ENCODE assay signal across 20 mouse cellular contexts in the genomic region with DNA sequence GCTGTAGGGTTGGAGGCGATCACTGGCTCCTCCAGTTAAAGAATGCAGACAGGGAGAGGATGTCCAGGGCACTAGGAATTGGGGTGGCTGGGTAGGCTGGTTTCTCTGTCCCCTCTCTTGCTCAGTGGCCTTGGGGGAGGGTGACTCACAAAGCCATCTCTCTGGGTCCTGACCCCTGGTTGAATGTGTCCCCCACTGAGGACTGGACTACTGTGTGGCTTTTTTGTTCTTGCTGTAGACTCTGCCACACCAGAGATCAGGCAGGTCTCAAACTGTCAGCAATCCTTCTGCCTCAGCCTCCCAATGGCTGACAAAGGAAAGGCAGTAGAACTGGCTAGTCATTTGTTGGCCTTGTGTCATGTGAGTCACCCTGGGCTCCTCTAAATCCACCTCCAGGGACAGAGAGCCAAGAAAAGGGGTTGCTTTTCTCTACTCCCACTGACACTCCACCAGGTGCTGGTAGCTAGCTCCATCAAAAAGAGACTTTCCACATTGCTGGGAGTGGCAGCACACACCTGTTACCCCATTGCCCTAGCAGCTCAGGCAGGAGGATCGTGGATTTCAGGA. TPM values are rescaled to one million over a fixed set of nuclear protein-coding genes. Genes with fewer than 3 reads are reported as not detected.
DNase-seq lines count a peak whose midpoint lies in the region; ATAC-seq lines count a peak whose summit lies in the region.
"Had no signal": no experiment of that assay in that cellular context is flagged by ENCODE, and none has a peak within 500 bp of the region (broad histone marks: within the 10 kb centered on the region; RNA-seq: fewer than 3 reads in every experiment).

No protein-coding gene starts in this region.

- peaks cover 58% of the 10 kb centered on the region for H3K27me3 ChIP-seq in heart, embryonic 14.5 days (ENCODE audit: control insufficient read depth, insufficient read depth, low read length)

- WGBS in heart, embryonic 14.5 days, result 63% methylated on average over 2 of the region's 2 CpGs

- peak overlapping the region; percentile 54 to 62 for H3K27ac ChIP-seq in heart, embryonic 14.5 days (replicated peaks in 1 of 2; ENCODE audit: control insufficient read depth in 1 of 2, insufficient read depth in 1 of 2, low read depth in 2 of 2, low read length in 2 of 2)
- H3K27ac ChIP-seq: embryonic facial prominence, embryonic 13.5 days; hindbrain, embryonic 14.5 days; intestine, embryonic 15.5 days; liver, embryonic 12.5 days; midbrain, embryonic 12.5 days; stomach, postnatal 0 days had no signal

- peaks cover 21 to 28% of the 10 kb centered on the region in 2 experiments for H3K4me1 ChIP-seq in heart, embryonic 14.5 days (ENCODE audit: control insufficient read depth in 2 of 2, insufficient read depth in 2 of 2, low read length in 2 of 2)

- no peak for ATAC-seq in heart, embryonic 14.5 days (ENCODE audit: insufficient number of reproducible peaks, insufficient read depth, low FRiP score, low read depth)
- ATAC-seq: intestine, embryonic 15.5 days; liver, embryonic 12.5 days had no signal

- H3K4me2 ChIP-seq in heart, embryonic 14.5 days (ENCODE audit: low read length), result no peak overlapping the region
- H3K4me2 ChIP-seq: embryonic facial prominence, embryonic 13.5 days; hindbrain, embryonic 14.5 days; intestine, embryonic 15.5 days; liver, embryonic 12.5 days; lung, embryonic 14.5 days; midbrain, embryonic 12.5 days had no signal

- H3K9ac ChIP-seq in heart, embryonic 14.5 days (ENCODE audit: low read length), result 0 out of 2 replicates have a peak overlapping the region, but pooled peaks have one; percentile 0
- H3K9ac ChIP-seq: embryonic facial prominence, embryonic 13.5 days; hindbrain, embryonic 14.5 days; intestine, embryonic 15.5 days; liver, embryonic 12.5 days; lung, embryonic 14.5 days had no signal

- no peaks in the 10 kb centered on the region for H3K36me3 ChIP-seq in heart, embryonic 14.5 days (ENCODE audit: control insufficient read depth, insufficient read depth, low read length)
- H3K36me3 ChIP-seq: embryonic facial prominence, embryonic 13.5 days; intestine, embryonic 15.5 days; liver, embryonic 12.5 days; midbrain, embryonic 12.5 days had no signal

- DNase-seq in cerebellum, adult 9-11 months, result peak; percentile 61
- no peak for DNase-seq in cerebellum, adult 9-10 months
- DNase-seq in heart, adult 9 months (ENCODE audit: low spot score in 2 of 2), result no peak
- DNase-seq in Muller cell, postnatal 12 days (ENCODE audit: inconsistent ontology term), result peak; percentile 57
- DNase-seq in adrenal gland, postnatal 25 days, result peak; percentile 46
- no peak for DNase-seq in spleen, postnatal 4 days (ENCODE audit: low spot score in 2 of 2)
- DNase-seq in frontal cortex, postnatal 25 days (ENCODE audit: low spot score in 2 of 2), result no peak
- DNase-seq: kidney, postnatal 4 days; lung, embryonic 14.5 days; lung, postnatal 4 days; right cerebral cortex, postnatal 25 days; thymus, postnatal 14 days had no signal

- H3K4me3 ChIP-seq in heart, embryonic 14.5 days (ENCODE audit: control insufficient read depth in 1 of 2, insufficient read depth in 1 of 2, low read depth in 1 of 2, low read length in 2 of 2), result no peak overlapping the region
- H3K4me3 ChIP-seq: embryonic facial prominence, embryonic 13.5 days; intestine, embryonic 15.5 days; liver, embryonic 12.5 days; midbrain, embryonic 12.5 days had no signal

- H3K9me3 ChIP-seq in heart, embryonic 14.5 days (ENCODE audit: control insufficient read depth, low read length), result 0 out of 2 replicates have a peak, but pooled peaks cover 6% of the 10 kb centered on the region
- H3K9me3 ChIP-seq: intestine, embryonic 15.5 days; liver, embryonic 12.5 days; midbrain, embryonic 12.5 days had no signal

RNA-seq across cellular contexts. Expression of a gene that starts 5.4 kb away (rescaled TPM):
- 0.46 TPM in 2 replicates for polyA plus RNA-seq in heart, embryonic 14.5 days (2014; fragmentation: Nextera tagmentation; extraction: Ambion mirVana)
- total RNA-seq in adrenal gland, postnatal 25 days (2021), result 3.5 and 5.1 TPM in 2 replicates
- polyA plus RNA-seq: liver, embryonic 12.5 days had no signal

RNA-seq across cellular contexts. Expression of a gene that starts 12.0 kb away (rescaled TPM):
- 2,025 and 2,172 TPM in 2 replicates for polyA plus RNA-seq in heart, embryonic 14.5 days (2014; fragmentation: Nextera tagmentation; extraction: Ambion mirVana)
- 742 and 955 TPM in 2 replicates for total RNA-seq in adrenal gland, postnatal 25 days (2021)

RNA-seq across cellular contexts. Expression of a gene that starts 16.6 kb away (rescaled TPM):
- 200 and 230 TPM in 2 replicates for polyA plus RNA-seq in heart, embryonic 14.5 days (2014; fragmentation: Nextera tagmentation; extraction: Ambion mirVana)
- total RNA-seq in adrenal gland, postnatal 25 days (2021), result 42.8 and 49.8 TPM in 2 replicates

RNA-seq across cellular contexts. Expression of a gene that starts 16.6 kb away (rescaled TPM):
- 21.3 and 23.7 TPM in 2 replicates for polyA plus RNA-seq in heart, embryonic 14.5 days (2014; fragmentation: Nextera tagmentation; extraction: Ambion mirVana)
- 38.8 and 48.5 TPM in 2 replicates for total RNA-seq in adrenal gland, postnatal 25 days (2021)

RNA-seq across cellular contexts. Expression of a gene that starts 25.1 kb away (rescaled TPM):
- 5.5 and 5.6 TPM in 2 replicates for polyA plus RNA-seq in heart, embryonic 14.5 days (2014; fragmentation: Nextera tagmentation; extraction: Ambion mirVana)
- 6.7 and 8.7 TPM in 2 replicates for total RNA-seq in adrenal gland, postnatal 25 days (2021)
- total RNA-seq: common myeloid progenitor, adult 5-6 weeks had no signal

Comparison
In these comparisons a context has a peak if more than half of its experiments do, and no peak if none do; other contexts are left out.
1. DNase-seq: peak in cerebellum, adult 9-11 months (single experiment), Muller cell, postnatal 12 days (single experiment) and adrenal gland, postnatal 25 days (single experiment); none in cerebellum, adult 9-10 months (single experiment), heart, adult 9 months (0 of 2), spleen, postnatal 4 days (0 of 2) and frontal cortex, postnatal 25 days (0 of 2).